Mouse (Mus musculus) adrenal gland, adult 18-20 months (tissue): ENCODE measurements at regions not wholly inside any gene's neighbourhood (a gene's known extent, or its start where the extent isn't known, plus 50 kb on each side); places are given as distances from the start of the nearest gene placed in this dataset.

Experiments
- DNase-seq, 2 experiments: peaks; one replicate each; pipeline ENCODE4 v3.0.0; 2021 to 2022; ENCODE audit warnings: low spot score in 2 of 2

DNA sequence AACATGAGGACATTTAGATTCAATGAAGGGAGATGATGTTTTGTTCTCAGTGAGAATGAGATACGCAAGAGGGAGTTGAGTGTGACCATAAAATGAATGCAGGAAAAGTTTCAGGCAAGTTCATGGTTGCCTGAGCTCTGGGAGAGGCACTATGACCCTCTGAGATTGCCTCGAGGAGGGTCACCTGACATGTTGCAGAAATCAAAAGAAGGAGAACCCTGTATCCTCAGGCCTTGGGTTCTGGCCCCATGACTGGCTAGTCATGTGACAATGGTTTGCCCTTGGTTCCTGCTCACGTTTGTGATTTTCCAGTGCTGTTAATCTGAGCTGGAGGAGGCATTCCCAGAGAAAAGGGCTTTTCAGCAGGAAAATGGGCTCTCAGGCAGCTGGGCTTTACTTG, 98.9 kb downstream of the Mab21l3 start:
- DNase-seq = no peak

DNA sequence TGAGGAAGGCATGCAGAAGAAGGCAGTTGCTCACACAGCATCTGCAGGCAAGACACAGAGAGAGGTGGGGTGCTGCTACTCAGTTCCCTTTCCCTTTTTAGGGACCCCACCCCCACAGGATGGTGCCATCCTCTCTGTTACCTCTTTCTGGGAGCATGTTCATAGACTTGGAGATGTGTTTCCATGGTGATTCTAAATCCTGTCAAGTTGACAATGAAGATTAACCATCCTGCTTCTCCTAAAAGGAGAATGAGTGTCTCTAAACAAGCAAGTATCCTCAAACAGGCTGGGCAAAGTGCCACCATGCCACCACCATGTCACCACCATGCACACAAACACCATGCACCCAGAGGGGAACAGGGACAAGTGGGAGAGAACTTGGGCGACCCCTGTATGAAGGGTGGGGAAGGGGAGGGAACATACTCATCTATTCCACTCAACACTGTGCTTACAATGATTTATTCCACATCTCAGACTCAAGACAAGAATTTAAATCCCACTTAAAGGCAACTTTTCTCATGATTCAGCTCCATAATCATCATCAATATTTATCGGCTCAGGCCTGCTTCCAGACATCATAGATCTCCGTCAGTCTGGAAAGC, 99.6 kb downstream of the Mab21l3 start:
- DNase-seq = no peak

DNA sequence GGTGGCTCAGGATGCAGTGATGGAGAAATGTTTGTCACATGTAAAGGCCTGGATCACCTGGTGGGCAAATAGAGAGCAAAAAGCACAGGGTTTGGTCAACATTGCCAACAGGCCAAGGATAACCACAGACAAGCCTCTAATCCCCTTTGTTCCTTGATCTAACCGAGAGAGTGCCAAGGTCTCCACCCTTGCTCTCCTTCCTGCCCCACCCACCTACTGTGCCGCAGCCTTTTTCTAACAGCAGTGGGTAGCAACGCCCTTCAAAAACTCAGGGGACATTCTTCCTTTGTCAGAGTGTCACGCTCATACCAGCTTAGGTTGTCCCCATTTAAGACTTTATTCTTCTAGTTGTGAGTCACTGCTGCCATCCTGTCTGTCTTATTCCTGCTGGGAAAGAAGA, 100.6 kb downstream of the Mab21l3 start:
- no peak for DNase-seq

DNA sequence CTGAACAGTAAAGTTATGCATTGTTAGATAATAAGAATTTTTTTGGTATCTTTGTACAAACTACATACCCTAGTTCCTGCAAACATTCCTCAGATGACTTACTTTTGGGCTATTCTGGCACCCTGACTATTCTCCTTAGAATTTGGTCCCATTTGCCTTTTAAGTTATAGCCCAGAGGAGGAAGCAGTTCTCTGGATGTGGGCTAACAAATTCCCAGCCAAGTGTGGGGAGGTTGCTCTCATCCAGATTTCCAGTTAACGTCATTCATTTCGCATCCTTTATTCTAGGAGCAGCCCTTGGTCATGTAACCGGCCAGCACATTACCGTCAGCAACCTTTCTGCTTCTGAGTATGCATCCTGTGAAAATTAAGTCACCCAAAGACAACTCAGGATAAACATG, 107.9 kb downstream of the Mab21l3 start:
- no peak for DNase-seq

DNA sequence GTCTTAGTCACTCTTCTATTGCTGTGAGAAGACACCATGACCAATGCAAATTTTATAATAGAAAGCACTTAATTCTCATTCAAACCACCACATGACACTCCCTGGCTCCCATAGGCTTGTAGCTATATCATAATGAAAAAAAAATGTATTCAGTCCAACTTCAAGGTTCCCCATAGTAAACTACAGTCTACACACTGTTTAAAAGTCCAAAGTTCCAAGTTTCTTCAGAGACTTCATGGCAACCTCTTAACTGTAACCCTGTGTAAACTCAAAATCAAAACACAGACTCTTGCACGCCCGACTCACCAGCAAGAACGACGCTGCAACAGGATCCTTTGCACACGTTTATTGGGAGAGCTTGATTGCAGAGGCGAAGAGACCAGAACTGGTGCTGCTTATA, 111.6 kb downstream of the Mab21l3 start:
- no peak for DNase-seq

DNA sequence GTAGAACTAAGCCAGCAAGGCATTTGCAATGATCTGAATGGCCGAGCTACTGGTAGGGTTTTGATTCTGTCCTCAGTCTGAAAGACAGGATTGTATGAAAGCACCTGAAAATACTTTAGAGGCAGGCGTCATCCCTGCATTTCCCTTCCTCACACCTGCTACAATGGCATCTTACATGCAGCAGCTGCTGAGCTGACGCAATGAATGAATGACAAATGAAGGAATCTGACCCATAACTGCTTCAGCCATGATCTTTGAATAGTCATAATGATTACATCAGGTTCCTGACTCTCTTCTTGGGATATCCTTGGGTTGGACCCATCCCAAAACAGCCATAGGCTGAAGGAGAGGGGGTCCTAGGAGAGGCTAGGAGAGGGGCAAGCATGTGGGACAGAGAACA, 119.7 kb downstream of the Mab21l3 start:
- no peak for DNase-seq

DNA sequence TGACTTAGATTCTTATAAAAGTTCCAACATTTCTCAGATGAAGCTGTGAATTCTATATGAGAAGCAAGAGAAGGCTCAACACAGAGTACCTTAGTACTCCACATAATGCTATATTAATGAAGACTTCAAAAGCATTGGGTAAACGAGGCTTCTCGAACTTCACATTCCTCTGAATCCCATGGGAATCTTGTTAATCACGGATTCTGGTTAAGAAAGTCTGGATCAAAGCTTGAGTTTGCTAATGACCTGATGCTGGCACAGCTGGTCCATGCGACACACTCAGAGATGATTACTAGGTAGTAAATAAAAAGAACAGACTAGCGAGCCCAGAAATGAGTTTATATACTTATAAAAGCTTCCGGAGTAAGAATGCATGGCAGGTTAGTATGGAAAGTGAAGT, 118.4 kb upstream of the Atp1a1 start:
- no peak for DNase-seq

DNA sequence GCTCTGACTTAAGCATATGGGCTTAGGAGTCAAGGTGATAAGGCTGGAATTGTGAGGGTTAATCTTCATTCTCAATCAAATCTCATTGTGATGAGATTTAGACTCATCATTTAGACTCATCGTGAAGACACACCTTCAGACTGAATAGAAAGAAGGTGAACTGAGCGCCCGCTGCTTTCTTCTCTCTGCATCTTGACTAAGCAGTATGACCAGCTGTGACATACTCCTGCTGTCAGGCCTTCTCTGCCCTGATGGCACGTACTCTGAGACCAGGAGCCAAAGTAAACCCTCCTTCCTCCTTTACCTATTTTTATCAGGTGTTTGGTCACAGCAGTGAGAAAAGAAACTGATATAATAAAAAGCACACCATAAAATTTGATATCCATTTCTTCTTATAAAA, 117.5 kb upstream of the Atp1a1 start:
- DNase-seq = no peak

DNA sequence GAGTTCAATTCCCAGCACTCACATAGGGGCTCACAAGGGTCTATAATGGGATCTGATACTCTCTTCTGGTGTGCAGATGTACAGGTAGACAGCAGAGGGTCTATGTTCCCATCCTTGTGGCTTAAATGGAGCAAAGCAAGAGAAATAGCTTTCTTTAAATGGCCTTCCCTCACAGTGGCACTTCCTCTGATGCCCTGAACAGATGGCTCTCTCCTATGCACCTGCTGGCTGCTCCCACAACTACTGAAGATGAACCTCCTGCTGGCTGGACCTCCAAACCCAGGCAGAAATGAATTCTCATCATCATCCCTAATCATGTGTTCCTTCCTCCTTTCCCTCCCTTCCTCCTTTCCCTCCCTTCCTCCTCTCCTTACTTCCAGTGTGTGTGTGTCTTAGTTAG, 110.9 kb upstream of the Atp1a1 start:
- DNase-seq = no peak

DNA sequence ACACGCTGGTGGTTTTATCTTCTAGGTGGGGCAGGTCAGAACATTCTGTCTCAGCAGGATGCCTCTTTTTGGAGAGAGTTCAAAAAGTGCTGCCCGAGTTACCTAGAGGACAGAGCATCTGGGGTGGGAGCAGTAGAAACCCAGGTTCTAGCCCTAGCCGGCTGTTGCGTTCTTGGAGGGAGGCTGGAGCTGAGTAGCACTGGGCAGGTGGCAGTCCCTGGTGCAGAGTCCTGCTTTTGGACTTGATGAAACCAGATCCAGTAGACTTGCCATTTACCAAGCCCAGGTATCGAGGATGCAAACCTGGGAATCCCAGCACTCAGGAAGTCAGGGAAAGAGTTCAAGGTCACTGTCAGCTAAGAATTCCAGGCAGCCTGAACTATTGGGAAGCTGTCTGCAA, 110.3 kb upstream of the Atp1a1 start:
- DNase-seq = no peak

DNA sequence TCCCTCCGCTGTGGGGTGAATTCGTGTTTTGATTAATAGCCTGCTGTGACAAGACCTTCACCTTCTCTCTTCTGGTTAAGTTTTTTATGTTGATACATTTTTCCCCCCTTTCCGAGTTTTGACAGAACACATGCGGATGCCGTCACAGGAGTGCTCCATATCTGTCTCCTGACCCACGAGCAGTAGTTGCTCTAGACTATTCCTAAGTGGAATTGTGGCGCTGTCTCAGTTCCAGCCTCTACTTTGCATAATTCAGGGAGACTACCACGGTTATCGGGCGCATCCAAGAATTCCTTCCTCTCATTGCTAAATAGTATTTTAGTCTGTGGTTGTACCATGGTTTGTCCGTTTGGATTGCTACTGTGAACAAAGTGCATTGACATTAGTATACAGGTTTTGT, 109.2 kb upstream of the Atp1a1 start:
- DNase-seq = no peak

DNA sequence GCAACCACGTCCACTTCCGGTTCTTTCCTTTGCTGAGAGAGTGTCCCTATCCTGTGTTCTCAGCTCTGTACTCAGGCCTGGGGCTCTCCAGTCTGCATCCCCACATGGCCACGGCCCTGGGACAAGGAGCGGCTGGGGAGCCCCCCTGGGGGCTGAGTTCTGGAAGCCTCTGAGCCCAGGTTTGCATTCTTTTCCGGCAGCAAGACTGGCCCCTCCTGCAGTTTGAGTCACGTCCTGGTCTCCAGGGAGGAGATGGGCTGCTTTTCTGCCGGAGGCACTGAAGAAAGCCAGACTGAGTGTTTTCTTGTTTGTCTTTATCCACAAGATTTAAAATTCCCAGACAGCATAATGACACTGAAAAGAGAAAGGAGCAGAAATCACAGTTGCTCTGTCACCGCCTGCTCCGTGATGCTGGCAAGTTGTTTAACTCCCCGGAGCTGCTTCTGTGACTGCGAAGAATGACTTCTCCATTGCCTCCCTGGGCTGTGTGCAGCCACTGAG, 108.7 kb upstream of the Atp1a1 start:
- no peak for DNase-seq

DNA sequence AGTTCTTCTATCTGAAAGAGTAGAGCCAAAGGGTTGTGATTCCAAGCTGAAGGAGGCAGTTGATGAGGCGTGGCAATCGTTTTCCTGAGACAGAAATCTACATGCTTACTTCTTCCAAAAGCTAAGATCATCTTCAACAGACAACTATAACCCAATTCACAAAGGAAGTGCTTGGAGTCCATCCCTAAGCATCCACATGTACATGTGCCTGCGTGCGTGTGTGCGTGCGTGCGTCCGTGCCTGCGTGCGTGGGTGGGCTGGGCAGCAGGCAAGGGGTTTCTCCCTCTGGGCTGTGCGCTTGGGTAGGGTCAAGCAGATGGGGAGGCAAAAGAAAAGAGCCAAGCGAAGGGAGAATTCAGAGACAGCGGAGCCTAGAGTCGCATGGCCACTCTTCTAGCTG, 108.2 kb upstream of the Atp1a1 start:
- DNase-seq = no peak

DNA sequence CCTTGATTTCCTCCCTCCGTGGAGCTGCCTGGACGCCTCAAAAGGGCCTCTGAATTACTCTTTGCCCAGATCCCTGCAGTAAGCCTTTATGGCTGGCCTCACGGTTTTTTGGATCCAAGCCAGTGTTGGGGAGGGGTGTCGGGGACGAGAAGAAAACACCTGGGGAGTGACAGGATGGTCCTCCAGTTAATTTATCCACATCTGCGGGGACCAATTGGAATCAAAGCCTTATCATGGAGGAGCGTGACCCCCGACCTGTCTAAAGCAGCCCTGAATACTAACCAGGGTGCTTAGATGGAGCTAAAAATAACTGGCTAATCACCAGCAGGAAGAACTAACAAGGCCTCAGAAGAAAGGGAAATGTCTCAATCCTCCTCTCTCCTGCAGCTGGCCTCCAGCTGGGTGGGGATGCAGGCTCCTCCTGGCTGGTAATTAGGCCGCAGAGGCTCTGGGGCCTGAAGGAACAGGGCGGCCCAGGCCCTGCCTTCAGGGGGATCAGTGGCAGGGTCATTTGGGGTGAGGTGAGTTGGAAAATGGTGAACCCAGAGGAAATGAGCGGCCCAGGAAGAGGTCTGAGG, 107.2 kb upstream of the Atp1a1 start:
- DNase-seq = no peak

DNA sequence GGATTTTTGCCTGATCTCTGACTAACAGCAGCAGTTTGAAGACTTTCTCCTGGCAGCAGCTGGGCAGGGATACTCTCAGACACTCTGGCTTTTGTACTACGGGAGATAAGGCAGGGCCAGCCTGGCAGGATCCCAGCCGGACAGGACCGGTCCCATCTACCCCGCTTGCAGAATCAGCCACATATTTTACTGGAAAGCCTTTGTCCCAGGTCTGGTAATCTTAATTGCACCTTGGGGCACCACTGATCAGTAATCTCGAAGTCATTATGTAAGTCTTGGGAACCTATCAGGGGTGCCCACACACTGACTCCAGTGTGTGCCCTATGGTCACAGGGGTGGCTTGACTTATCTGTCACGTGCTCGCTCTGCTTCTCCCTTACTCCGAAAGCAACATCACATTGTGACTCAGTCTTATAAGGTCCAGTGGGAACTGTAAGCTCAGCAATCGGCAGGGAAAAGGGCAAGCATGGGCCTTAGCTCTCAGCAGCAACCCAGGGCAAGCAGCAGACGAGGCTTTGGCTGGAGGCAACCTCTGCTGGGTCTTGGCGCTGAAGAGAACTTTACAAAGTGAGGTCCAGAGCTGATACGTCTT, 105.0 kb upstream of the Atp1a1 start:
- DNase-seq = peak in 1 of 2 experiments; percentile 42

DNA sequence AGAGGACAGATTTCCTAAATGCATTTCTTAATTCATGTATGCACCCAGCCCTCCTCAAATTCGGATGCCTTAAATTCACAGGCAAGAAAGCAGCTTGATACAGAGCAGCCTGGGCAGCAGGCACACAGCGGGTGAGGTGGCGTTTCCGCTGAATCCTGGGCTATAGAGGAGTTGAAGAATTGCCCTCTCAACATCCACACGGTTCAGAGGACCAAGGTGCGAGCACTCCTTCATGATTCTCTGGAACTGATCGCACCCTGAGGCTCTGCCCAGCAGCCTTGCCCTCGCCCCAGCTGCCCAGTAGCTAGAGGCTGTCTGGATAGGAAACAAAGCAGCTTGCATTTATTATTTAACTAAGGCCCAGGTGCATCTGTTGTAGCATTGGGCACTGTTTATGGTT, 104.3 kb upstream of the Atp1a1 start:
- no peak for DNase-seq

DNA sequence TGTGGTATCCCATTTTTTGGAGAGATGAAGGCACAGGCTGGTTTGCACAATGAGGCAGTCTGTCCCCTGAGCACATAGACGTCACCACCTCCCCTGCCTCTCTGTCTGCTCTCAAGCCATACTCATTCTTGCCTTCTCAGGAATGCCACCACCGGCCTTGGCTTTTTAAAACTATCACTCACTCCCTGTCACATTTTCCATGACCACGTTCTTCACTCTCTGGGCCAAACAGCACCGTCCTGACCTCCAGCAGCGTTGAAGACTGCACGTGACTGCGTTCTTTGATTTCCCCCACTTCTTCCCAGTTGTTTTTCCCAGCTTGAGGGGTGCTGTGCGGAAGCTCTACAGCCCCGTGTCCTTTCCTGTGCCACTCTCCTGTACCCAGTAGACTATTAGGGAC, 100.4 kb upstream of the Atp1a1 start:
- peak in 1 of 2 experiments; percentile 70 for DNase-seq

DNA sequence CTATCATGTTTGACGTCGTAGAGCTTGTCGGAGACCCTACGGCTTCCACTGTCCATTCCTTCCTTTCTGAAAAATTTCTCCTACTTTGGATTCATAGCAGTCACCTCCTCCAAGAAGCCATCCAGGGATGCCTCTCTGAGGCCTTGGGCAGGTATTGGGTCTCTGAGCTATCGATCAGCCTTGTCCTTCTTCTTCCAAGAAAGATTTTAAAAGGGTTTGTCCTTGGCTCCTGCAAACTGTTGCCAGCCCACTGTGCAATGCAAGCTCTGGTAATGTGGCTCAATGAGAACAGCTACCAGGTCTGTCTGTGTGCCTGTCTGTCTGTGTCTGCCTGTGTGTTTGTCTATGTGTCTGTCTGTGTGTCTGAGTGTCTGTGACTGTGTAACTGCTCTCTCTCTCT, 99.8 kb upstream of the Atp1a1 start:
- no peak for DNase-seq

DNA sequence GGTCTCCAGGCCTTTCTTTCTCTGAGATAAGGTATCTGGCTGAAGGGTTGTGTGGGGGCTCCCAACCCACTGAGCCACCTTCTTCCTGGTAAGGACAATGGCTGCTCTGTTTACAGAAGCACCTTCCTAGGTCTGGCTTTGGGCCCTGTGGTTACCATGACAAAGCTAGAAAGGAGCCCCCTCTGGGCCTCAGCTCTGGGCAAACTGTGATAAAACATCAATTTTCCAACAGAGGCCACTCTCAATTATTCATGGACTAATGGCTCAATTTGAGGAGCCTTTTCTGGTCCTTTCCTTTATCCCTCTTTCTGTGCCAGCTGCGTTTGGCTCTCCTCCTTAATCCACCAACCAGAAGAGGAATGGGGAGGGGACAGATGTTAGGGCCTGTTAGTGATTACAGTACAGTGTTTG, 97.3 kb upstream of the Atp1a1 start:
- no peak for DNase-seq

DNA sequence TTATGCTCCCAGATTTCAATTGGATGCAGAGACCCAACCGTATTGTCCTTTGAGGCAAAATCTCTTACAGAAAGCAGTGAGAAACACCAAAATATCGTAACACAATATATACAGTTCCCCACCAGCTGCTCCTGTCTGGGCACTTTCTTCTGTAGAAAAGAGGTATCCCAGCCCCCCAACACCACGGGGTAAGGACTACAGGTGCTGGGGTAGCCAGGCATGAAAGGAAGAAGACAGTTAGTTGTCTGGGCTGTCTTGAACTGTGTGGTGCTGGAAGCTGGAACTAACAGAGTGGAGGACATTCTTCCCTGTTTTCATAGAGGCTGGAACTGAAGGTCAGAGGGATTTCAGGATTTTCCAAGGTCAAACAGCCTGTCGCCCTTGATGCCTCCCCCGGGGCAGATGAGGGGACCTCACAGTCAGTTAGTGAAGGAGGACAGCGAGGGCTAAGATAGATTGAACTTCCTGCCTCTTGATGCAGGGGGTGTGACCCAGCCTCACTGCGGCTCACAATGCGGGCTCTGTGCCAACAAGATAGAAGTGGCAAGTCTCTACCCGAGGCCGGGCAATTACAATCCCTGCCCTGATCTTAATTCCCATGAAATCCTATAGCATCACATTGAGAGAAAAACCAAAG, 96.6 kb upstream of the Atp1a1 start:
- DNase-seq = peak; percentile 38 to 45

DNA sequence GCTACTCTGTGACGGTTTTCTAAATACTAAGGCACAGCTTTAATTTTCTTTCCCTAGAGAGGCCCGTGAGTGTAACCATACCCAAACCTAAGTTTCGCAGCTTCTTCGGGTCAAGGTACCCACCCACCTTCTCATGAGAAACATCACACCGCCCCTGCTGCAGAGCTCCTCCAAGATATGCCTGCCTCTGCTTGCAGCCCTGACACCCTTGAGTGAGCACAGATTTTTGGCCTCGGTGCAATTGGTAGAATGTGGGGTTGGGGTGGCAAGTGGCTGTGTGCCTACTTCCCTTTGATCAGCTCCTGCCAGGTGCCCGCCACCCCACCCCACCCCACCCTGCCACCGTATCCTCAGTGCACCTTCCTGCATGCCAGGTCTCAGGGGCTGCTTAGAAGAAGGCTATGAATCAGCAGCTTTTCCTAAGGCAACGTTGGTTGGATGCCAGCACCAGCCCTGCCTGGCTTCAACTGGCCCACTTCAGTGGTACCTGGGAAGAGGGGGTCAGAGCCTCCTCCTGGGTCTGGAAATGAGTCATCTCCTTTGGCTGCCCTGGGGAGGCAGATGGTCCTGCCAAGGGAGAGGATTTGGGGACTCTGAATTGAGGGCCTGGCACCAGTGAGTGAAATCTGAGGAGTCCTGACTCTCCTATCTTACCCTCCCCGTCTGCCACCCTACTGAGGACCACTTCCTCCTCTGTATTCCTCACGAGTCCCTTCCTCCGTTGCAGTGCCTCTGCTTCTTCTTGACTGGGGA, 95.6 kb upstream of the Atp1a1 start:
- DNase-seq = no peak

DNA sequence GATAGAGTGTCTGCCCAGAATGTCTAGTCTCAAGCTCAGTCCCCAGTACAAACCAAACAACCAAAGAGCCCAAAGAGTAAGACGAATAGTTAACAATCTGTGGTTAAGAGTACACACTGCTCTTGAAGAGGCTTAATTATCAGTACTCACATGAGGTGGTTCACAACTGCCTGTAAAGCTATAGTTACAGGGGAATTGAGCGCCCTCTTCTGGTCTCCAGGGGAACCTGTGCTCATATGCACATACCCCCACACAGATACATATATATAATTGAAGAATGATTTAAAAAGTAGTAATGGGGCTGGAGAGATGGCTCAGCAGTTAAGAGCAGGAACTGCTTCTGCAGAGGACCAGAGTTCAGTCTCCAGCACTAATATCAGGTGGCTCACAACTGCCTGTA, 92.3 kb upstream of the Atp1a1 start:
- DNase-seq = no peak
